Mouse (Mus musculus) ovary, adult 18-20 months (tissue): ENCODE measurements at regions not wholly inside any gene's neighbourhood (a gene's known extent, or its start where the extent isn't known, plus 50 kb on each side); places are given as distances from the start of the nearest gene placed in this dataset.

ENCODE experiments used
- DNase-seq: peaks from one replicate; pipeline ENCODE4 v3.0.0; 2022; ENCODE audit warnings: low spot score, mixed read lengths

DNA sequence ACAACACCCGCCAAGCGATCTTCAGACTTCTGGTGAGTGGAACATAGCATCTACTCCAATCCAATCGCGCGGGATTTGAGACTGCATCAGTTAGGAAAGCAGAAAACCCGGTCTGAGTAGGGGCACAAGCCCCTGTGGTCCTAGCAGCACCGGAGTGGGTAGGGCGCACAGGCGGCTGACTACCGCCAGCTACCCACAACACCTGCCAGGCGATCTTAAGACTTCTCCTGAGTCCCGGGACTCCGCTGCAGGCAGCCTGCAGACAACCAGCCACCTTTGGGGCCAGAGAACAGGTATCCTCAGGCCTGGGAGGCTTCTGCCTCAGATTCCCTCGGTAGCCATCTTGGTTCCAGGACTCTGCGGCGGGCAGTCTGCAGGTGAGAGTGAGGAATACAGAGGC, 208.2 kb upstream of the Pdzrn3 start:
- DNase-seq = no peak

GRCm38 (mm10) chr6:101580824-101581223, 203.1 kb upstream of the Pdzrn3 start:
- no peak for DNase-seq

DNA sequence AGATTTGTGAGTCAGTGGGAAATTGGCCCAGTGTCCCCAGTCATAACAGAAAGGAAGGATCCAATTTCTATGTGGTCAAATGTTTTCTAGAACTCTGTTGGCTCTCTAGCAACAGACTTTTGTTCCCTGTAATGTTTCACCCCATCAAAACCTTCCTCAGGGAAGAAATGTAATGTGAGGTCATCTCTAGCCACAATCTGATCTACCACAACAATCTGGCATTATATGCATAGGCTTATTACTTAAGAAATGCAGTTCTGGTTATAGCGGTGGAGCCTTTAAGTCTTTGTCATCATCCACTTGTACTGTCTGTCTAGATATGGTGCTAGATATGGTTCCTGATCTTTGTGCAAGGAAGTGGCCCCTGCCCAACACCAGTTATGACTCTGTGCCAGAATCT, 178.4 kb upstream of the Pdzrn3 start:
- no peak for DNase-seq

DNA sequence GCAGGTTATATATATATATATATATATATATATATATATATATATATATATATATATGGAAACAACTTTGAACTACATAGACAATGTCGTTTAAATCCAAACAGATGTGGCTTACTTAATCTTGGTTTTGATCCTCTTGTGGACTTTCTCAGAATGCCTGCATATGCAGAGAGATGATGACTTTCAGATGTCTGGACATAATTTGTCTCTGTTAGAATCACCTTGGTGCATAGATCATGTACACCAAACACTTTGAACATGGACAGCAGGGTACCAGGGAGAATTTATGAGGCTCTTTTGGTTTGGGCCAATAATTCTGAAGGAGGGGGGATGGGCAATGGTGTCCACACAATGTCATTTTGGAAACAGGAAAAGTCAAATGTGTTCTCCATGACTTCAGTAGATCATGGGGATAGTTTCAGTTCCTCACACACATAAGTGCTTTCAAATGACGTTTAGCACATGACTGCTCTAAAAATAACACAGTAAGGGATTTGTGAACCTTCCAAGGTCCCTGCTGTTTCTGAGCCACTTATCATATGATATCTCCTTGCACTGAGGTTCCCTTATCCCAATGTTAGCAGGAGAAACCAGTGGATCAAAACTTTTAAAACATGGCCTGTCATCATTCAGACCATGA, 177.4 kb upstream of the Pdzrn3 start:
- DNase-seq = no peak

- no peak for DNase-seq
Observed at GRCm38 (mm10) chr6:101550501-101551268, 173.0 kb upstream of the Pdzrn3 start.

DNA sequence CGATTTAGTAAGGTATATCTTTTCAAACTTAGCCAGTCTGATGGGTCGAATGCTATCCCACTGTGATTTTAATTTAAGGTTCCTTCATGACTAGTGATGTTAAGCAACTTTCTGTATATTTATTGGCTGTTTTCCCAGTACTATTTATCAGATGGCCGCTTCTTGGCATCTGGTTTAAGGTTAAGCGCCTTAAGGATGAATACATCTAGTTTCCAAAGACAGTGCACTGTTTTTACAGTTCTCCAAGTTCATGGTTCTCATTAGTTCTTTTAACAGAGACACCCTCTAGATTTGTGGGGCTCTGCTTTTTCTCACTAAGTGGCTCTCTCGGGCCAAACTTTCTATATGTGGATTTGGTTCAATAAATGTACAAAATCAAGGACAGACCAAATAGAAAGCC, 159.9 kb upstream of the Pdzrn3 start:
- no peak for DNase-seq

DNA sequence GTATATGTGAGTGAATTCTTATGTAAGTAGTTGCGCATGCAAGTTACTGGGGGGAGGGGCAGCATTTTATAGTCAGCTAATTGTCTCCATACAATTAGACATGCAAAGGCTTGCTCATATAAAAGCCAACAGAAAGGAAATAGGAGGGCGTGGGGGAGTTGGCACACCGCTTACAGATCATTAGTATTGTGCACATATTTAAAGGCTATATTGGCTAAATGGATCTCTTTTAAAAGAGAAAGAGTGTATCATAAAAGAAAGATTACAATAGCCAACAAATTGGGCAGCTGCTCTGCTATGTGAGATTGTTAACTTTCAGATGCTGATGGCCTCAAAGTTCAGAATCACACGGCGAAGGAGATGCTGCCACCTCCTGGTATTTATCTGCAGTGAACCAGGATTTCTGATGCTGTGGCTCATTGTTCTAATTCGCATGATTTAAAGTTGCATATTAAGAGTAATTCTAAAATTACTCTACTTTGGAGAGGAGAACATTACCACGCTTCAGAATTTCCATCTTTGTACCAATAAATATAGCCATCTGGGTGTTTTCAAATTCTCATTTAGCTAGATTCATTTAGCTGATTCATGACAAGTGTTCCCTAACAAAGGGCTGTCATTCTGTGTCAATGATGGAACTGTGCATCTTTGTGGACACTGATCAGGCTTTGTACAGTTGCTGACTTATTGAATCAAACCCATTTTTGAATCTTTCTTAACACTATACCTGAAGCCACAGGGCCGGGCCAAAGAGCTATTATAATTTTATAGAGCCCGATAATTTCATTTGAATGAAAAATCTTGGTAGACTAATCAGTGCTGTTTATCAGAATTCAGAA, 156.7 kb upstream of the Pdzrn3 start:
- DNase-seq = no peak

DNA sequence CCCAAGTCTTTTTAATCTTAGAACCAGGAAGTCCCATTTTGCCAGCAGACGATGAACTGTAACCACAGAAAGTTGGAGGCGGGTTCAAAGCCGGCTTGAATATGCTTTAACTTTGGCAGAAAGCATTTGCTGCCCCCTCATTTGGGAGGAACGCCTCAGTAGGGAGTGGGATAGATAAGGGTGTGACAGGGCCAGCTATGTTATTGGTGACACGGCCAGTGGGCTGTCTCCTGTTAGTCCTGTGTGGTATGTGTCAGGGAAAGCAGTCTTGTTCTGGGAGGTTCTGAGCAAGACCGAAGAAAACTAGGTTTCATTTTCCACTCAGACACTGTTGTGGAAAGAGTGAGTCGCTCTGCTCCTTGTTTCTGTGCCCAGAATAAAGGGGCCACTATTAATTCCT, 154.7 kb upstream of the Pdzrn3 start:
- no peak for DNase-seq

DNA sequence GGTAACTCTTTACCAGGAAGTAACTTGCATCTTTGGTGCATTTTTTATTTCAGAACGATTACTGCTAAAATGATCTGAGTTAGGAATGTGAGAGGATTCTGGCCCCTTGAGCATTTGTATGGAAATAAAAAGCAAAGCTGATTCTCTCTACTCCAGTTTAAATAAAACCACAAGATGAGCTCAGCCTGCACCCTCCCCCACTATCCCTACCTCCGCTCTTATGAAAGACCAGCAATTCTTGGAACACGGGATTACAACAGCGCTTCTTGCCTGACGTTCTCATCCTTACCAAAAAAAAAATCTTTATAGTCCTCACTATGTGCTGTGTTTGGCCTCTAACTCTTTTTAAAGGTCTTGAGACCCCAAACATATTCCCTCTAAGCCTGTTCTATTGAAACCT, 154.2 kb upstream of the Pdzrn3 start:
- DNase-seq = no peak

GRCm38 (mm10) chr6:101525129-101525528, 147.4 kb upstream of the Pdzrn3 start:
- DNase-seq = no peak

DNA sequence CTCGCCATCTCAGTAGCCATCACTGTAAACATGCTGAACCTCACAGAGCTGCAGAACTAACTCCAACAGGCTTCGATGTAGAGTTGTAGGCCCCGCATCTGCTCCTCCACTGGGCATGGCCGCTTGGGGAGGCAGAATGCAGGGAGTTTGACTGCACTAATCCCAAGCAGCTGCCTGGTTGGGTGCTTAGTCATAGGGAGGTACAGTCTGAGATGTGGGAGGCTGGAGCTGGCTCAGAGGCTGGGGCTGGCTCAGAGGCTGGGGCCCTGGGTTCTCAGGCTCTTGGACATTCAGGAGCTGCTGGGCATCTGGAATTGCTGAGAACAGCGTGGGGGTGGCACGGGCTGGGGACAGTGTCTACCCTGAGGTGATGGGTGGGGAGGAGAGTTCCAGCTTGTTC, 143.6 kb upstream of the Pdzrn3 start:
- DNase-seq = no peak

DNA sequence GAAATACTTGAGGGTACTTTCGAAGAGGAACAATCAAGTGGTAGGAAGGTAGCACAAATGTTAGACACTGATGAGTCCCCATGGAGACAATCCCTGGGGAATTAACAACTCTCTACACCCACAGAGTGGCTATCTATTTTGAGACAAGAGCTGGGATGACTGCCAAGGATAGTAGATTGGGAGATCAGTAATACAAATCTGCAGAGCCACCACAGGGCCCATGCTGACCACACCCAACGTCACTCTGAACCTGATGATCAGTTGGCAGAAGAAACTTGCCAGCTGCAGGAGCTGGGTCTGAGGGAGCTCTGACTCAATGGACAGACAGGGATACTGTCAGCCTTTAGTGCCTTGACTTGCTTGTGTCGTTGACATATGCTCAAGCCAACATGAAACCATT, 143.1 kb upstream of the Pdzrn3 start:
- DNase-seq = no peak

GRCm38 (mm10) chr6:101518904-101519701, 141.4 kb upstream of the Pdzrn3 start:
- DNase-seq = no peak

GRCm38 (mm10) chr6:101517584-101517983, 139.9 kb upstream of the Pdzrn3 start:
- no peak for DNase-seq

GRCm38 (mm10) chr6:101513696-101514095, 136.0 kb upstream of the Pdzrn3 start:
- no peak for DNase-seq

DNA sequence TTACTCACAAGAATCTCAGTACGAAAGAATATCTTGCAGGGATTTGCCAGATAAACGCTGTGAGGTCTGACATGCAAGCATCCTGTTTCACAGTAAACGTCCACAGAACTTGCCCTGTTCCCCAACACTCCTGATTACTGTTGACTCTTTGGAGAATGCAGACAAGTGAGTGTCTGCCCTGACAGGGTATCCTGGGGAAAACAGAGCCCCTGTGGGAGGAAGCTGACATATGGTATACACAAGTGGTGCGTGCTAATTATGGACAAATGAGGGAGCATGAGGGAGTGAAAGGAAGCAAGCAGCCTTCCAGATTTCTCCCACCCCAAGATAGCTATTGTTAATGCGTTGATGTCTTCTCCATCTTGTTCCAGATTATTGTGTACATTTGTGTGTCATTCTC, 124.5 kb upstream of the Pdzrn3 start:
- no peak for DNase-seq

DNA sequence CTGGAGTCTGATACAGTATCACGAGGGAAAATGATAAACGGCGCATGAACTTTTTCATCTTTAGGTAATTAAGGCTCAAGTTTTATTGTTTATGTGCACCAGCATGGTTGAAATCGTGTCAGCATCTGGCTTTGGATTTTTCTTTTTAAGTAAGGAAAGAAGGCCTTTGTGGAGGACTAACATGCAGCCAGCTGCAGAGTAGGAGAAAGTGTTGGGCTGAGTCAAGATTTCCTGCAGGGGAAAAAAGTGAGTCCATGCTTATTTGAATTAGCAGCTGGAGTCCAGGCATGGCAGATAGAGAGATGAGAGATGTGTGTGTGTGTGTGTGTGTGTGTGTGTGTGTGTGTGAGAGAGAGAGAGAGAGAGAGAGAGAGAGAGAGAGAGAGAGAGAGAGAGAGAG, 124.0 kb upstream of the Pdzrn3 start:
- no peak for DNase-seq

DNA sequence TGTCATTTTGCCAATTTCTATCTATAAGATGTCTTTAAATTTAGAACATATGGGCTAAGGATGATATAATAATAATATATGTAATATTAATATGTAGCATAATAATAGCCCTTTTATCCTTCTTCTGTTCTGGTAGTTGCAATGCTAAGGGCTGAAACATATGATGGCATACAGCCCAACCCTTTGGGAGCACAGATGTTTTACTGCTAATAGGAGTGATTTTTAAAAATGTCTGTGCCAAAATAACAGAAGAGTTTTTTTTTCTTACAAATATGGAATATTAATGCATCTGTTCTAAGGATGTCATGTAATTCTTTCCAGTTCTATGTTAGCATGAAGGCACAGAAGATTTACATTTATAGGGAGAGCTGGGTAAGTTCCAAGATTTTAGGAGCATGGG, 122.5 kb upstream of the Pdzrn3 start:
- DNase-seq = no peak

- no peak for DNase-seq
Observed at GRCm38 (mm10) chr6:101488466-101488865, 110.8 kb upstream of the Pdzrn3 start.

GRCm38 (mm10) chr6:101484526-101485287, 107.0 kb upstream of the Pdzrn3 start:
- DNase-seq = no peak
